Mouse (Mus musculus): ENCODE results near the gene Aff2. TPM values are rescaled to one million over a fixed set of nuclear protein-coding genes. Genes with fewer than 3 reads are reported as not detected.

The Aff2 gene
- polyA plus RNA-seq, 1 experiment from 2014 or later: 0.76 TPM

DNA sequence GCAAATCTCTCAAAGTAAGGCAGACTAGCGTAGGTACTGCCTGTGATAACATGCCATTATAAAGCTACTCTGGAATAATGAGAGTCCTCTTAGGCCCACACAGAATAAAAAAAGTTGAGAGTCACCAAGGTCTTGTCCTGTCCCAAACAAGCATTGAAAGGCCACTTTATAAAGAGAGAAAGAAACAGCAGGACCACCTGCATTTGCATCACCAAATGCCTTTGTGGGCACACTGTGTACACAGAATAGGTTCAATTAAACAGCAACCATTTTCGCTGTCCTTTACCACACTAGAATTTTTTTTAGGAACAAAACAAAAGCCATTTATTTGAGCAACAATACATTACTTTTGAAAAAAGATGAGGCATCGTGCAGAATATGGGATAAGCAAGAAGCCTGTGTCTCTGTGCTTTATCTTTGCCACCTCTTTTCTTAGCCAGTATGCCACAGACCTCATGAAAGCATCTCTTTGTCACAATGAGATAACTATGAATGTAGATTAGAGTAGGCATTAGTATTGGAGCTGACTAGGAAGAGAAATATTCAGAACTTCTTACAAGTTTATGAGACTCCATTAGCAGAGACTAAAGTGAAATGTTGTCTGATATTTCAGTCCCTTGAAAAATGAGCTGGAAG lies 385.0 kb downstream of the Aff2 start:
- TF ChIP-seq CTCF (IDR thresholded peaks at IDR 0.05): no peak
- in situ Hi-C loops (cut with MboI; ENCODE audit: low pct_unique_long_range_greater_than_20kb): no loop called here
- ChIA-PET CTCF (no interaction called here), POLR2A (no interaction called here)
- DNase-seq (ENCODE audit: low read depth, low spot score): no peak
- no peak for ATAC-seq
- H3K27me3 ChIP-seq: peaks cover 36% of the 10 kb centered on the region

GRCm38 (mm10) chrX:69801890-69802439 lies 441.9 kb downstream of the Aff2 start:
- H3K27me3 ChIP-seq: peaks cover 44% of the 10 kb centered on the region
- ATAC-seq: no peak
- POLR2A ChIA-PET: no interaction called here
- no peak for TF ChIP-seq CTCF (IDR thresholded peaks at IDR 0.05)
- CTCF ChIA-PET: no interaction called here
- DNase-seq (ENCODE audit: low read depth, low spot score): no peak
- in situ Hi-C loops (cut with MboI; ENCODE audit: low pct_unique_long_range_greater_than_20kb): no loop called here

DNA sequence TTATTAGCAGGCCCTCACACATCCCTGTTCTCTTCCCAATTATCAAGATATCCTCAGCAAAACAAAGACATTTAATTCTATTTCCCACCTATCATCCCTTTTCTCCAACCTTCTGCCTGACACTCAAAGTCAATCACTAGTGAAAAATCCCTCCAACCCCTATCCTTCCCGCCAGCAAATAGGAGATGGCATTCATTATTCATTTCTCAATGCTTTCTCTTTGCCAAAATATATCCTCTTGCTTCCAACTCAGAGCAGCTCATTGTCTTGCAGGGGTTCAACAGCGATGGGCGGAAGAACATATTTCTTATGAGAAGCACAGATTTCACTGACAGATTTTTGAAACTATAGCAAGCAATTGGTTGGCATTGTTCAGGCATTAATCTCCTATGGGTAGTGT lies 442.4 kb downstream of the Aff2 start:
- ChIA-PET POLR2A (no interaction called here), CTCF (no interaction called here)
- no peak for TF ChIP-seq CTCF (IDR thresholded peaks at IDR 0.05)
- no peak for ATAC-seq
- peaks cover 46% of the 10 kb centered on the region for H3K27me3 ChIP-seq
- DNase-seq (ENCODE audit: low read depth, low spot score): no peak
- in situ Hi-C loops (cut with MboI; ENCODE audit: low pct_unique_long_range_greater_than_20kb): no loop called here

- CTCF ChIA-PET: no interaction called here
- ATAC-seq: no peak
- POLR2A ChIA-PET: no interaction called here
- DNase-seq (ENCODE audit: low read depth, low spot score): no peak
- in situ Hi-C loops (cut with MboI; ENCODE audit: low pct_unique_long_range_greater_than_20kb): no loop called here
- no peak for TF ChIP-seq CTCF (IDR thresholded peaks at IDR 0.05)
- H3K27me3 ChIP-seq: peaks cover 35% of the 10 kb centered on the region
These were observed 451.7 kb downstream of the Aff2 start for GRCm38 (mm10) chrX:69811798-69812197.

GRCm38 (mm10) chrX:69815054-69815453 lies 455.0 kb downstream of the Aff2 start:
- ChIA-PET CTCF (no interaction called here), POLR2A (no interaction called here)
- no peak for TF ChIP-seq CTCF (IDR thresholded peaks at IDR 0.05)
- no peak for DNase-seq (ENCODE audit: low read depth, low spot score)
- peaks cover 41% of the 10 kb centered on the region for H3K27me3 ChIP-seq
- no peak for ATAC-seq
- in situ Hi-C loops (cut with MboI; ENCODE audit: low pct_unique_long_range_greater_than_20kb): no loop called here

DNA sequence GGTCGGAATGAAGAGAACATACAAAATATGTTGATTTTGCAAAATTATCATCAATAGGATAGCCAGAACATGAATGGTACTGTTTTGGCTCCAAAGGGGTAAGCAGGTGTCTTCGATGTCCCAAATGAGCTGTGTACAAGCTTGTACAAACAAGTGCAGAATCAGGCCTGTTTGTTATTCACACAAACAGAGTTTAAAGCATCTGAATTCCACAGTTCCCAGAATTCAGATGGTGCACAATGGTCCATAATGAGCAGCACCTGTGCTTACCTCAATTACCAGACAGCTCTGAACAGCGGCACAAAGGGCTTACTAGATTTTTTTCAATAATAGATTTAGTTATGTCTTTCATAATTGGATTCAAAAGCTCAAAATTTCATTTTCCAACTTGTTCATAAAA lies 457.6 kb downstream of the Aff2 start:
- peaks cover 52% of the 10 kb centered on the region for H3K27me3 ChIP-seq
- ATAC-seq (no peak), DNase-seq (ENCODE audit: low read depth, low spot score) (no peak)
- ChIA-PET POLR2A (no interaction called here), CTCF (no interaction called here)
- in situ Hi-C loops (cut with MboI; ENCODE audit: low pct_unique_long_range_greater_than_20kb): no loop called here
- no peak for TF ChIP-seq CTCF (IDR thresholded peaks at IDR 0.05)

DNA sequence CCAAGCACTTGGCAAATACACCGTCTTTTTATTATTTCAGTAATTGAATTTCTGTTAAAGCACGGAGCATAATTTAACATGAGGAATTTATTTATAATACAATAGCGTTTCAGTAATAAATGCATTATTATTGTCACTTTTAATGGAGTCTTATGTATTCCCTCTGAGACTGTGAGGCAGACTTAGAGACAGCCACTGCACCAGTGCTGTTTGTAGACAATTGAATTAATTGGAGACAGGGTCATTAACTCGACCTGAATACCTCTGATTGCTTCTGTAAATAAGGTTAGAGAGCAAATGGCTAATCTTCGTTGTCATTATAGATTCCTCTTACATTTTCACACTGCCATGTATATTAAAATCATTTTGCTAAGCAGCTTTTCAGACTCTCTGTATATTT lies 458.1 kb downstream of the Aff2 start:
- CTCF ChIA-PET: no interaction called here
- peaks cover 55% of the 10 kb centered on the region for H3K27me3 ChIP-seq
- TF ChIP-seq CTCF (IDR thresholded peaks at IDR 0.05): no peak
- DNase-seq (ENCODE audit: low read depth, low spot score): no peak
- no peak for ATAC-seq
- POLR2A ChIA-PET: no interaction called here
- in situ Hi-C loops (cut with MboI; ENCODE audit: low pct_unique_long_range_greater_than_20kb): no loop called here

DNA sequence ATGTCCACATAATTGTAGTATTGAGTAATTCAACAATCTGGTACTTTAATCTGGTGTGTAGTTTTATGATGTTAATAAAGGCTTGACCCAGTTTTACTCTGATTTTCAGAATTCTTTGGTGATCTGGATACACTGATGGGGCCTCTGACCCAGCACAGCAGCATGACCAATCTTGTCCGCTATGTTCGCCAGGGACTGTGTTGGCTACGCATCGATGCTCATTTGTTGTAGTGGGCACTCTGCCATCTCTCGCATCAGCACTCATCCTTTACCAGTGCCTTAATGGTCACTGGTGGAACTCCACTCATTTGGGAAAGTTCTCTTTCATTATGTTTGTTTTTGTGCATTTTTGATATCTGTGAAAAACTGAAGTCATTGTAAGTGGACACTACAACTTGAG lies 507.5 kb downstream of the Aff2 start:
- H3K27me3 ChIP-seq: peaks cover 11% of the 10 kb centered on the region
- ChIA-PET CTCF (interaction anchor here (1.0 kb wide), 1 partner anchor 11 kb away, joined by 3 read pairs; no protein-coding TSS in a partner anchor), POLR2A (no interaction called here)
- in situ Hi-C loops (cut with MboI; ENCODE audit: low pct_unique_long_range_greater_than_20kb): no loop called here
- no peak for TF ChIP-seq CTCF (IDR thresholded peaks at IDR 0.05)
- DNase-seq (ENCODE audit: low read depth, low spot score) (no peak), ATAC-seq (no peak)

- in situ Hi-C loops (cut with MboI; ENCODE audit: low pct_unique_long_range_greater_than_20kb): no loop called here
- ATAC-seq: no peak
- TF ChIP-seq CTCF (IDR thresholded peaks at IDR 0.05): no peak
- DNase-seq (ENCODE audit: low read depth, low spot score): no peak
- H3K27me3 ChIP-seq: peaks cover 28% of the 10 kb centered on the region
- ChIA-PET POLR2A (no interaction called here), CTCF (no interaction called here)
These were observed 531.6 kb downstream of the Aff2 start for GRCm38 (mm10) chrX:69891713-69892112.
